Mouse (Mus musculus) yolk sac, embryonic 10.5 days (tissue): ENCODE measurements around the gene Lamp1.
"Not testable (repeated sequence)": the region's sequence is repeated elsewhere in the genome, so short reads cannot be mapped to it uniquely, and the experiment has no call there.

Experiments used
- DNase-seq: peaks from one replicate; pipeline ENCODE4 v3.0.0-alpha.2; 2017; ENCODE audit warnings: low spot score

Gene Lamp1

DNA sequence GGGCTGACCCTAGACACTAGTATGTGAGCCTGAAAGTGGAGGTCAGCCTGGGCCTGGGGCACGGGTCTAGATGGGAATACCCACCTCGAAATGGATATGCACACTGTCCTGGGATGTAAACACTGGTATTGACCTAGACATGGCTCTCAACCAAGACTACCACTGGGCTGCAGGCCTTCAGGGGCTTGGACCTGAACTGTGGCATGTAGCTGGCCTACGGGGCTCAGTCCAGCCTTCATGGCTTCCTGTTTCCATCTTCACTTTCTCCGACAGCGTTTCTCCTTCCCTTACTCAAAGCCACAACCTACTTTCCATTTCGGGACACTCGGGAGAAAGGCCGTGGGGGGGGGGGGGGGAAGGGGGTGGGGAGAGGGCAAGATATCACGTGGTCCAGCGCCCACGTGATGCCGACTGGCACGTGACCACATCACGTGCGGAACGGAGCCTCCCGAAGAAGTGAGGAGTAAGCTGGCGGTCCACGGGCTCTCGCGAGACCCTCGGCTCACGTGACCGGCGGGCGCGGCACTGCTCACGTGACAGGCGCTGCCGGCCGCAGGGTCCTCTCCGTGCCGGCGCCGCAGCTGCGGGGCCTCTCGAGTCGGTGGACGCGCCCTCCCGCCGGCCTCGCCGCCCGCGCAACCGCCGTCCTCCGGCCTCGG, at the start of gene Lamp1:
Gene Lamp1 (plus strand): TSS at position 444 of the 659 bp plus-strand sequence.
- DNase-seq, result peak; percentile 96

DNA sequence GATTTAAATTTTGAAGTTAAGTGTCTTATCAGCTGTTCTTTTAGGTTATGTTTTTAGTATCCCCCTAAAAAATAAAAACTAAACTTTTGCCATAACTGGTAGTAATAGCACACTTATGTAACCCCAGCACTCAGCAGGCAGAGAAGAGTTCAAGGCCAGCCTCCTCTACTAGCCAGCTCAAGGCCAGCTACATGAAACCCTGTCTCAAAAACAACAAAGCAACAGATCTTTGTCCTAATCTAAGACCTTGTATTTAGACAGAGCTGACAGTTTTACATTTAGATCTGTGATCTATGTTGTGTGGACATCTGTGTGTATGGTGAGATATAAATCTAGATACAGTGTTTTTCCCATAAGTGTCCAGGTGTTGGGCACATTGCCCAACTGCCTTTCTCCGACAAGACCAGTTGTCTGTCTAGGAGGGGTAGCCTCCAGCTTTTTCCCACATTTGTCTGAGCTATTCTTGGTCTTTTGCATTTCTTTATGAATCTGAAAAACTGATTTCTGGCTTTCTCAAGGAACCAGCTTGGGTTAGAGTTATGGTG, 49.5 kb upstream of the Lamp1 start:
- DNase-seq, result no peak

DNA sequence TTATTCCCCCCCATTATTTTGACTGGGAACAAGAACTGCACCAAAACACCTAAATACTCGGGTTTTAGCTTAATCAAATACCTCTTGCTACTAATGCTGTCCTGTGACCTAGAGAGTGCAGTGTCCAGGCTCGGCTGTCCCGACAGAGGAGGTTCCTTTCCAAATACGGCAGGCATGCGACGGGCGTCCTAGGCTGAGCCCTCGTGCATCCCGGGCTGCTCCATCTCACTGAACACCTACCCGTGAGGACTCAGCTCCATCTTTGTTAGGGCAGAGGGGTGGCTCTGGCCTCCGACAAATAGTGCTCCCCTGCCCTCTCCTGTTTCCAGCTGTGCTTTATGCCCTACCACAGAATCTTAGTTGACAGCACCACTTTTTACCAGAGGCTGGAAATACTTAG, 47.0 kb upstream of the Lamp1 start:
- no peak for DNase-seq

DNA sequence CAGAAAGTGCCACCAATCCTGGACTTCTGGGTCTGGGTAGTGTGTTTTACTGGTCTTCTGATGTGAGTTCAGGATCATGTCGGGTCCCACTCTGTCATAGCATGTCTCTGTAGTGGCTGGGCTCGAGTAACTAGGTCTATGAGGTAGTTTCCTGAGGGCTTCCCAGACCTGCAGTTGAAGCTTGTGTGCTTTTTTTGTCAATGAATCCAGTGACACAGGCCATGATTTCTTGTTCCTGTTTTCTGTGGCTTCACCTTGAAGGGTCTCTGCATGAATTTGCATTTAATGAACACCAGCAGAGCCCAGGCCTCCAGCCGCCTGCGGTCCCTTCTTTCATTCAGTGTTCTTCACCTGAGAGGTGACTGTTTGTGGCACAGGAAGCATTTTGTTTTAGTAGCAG, 45.7 kb upstream of the Lamp1 start:
- DNase-seq, result no peak

DNA sequence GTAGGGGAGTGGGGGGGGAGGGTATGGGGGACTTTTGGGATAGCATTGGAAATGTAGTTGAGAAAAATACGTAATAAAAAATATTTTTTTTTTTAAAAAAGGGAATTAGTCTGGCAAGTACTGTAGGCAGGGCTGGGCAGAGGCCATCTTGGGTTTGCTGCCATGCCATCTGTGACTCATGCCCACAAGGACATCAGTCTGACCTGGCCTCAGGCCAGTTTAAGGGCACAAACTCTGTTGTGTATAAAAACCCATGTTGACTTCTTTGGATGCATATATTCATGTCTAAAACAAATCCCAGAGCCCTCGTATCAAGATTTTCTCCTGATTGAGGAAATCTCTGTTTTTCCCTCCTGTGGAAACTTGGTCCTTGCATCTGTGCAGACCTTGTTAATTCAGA, 41.9 kb upstream of the Lamp1 start:
- no peak for DNase-seq

DNA sequence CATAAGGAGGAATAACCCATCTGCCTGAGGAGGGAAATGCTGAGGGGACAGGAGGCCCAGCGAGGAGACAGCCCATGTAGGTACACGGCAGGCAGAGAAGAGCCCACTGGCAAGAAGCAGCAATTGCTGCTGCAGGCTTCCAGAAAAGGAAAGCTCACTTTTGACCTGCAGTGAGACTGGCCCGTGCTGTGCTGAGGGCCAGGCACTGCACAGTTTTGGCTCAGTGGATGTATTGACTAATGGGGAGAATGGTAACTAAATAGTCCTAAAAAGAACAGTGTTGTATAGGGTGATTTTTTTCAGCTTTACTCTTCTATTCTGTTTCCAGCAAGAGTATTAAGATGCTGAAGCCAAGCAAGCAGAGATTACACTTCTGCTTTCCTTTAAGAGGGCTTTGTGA, 40.4 kb upstream of the Lamp1 start:
- no peak for DNase-seq

DNA sequence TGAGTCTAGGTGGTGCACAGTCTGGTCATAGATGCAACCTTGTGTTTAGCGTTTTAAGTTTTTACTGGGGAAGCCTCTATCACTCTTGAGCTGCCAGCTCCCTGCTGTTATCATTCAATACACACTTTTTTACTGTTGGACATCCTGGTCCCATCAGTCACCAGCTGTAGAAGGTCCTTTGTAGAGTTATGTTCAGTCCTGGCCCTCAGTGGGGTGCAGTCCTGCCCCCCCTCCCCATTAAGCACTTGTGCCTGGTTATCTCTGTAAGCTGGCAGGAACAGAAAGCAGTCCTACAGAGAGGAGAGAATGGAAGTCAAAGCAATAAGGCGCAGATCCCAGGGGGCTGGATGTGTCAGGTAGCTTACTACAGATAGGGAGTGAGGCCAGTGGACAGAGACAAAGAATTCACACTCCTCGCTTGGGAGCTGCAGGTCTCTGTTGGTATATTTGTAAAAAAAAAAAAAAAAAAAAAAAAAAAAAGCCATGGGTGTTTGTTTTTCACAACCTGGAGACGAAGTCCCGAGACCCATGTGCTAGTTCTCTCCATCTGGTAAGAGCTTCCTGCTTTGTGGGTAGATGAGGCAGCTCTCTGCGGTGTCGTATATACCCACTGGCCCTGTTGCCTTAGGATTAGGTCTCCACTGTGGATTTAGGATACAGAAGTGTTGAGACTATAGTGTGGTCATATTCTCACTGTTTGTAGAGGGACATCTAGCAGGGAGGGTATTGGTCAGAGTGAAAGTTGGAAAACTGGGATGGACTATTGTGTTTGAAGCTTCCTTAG, 37.9 kb upstream of the Lamp1 start:
- no peak for DNase-seq

DNA sequence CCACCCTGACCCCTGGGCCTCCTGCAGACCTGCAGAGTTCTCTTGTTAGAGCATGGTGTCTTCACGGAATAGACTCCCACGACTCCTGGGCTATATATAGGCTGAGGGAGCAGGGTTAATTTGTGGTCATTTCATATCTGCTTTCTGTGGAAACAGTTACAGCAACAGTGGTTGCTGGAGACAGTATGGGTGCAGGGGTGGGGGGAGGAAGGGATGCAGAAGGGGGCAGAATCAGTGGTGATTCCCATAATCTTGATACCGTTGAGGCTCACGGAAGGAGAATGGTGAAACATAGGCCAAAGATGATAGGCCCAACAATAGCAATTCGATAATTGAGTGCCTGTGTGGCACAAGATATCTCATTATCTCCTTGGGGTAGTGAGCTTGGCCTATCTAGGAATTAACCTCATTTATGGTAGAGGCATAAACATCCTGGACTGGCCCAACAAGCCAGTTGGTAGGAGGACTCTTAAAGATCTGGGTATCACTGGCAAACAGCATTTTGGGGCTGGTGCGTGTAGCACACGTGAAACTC, 36.0 kb upstream of the Lamp1 start:
- DNase-seq, result no peak

DNA sequence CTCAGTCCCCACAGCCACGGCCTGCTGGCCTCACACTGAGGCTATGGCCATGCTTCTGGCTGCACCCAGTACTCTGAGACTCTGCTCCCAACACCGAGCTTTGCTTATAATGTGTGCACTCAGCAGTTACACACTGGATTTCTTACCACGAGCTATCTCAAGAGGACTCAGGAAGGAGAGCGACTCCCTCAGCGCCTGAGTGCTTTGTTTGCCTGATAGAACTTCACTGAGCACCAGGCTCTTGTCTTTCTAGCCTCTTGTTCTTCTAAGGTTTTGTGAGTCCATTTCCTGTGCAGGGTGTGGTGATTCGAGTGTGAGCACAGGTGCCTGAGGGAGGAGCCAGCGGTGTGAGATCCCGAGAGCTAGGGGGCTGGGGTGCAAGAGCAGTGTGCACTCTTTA, 34.1 kb upstream of the Lamp1 start:
- no peak for DNase-seq

DNA sequence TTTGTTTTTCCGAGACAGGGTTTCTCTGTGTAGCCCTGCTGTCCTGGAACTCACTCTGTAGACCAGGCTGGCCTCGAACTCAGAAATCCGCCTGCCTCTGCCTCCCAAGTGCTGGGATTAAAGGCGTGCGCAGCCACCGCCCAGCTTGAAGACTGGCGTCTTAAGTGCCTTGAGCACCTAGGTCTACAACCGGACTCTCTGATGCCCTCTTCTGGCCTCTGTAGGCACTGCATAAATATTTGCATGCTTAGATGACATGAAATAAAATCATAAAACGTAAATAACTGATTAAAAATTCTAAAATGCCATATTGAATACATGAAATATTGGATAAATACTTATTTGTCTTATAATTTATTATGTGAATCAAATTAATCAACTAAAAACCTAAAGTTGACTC, 26.7 kb upstream of the Lamp1 start:
- DNase-seq, result not testable (repeated sequence)

DNA sequence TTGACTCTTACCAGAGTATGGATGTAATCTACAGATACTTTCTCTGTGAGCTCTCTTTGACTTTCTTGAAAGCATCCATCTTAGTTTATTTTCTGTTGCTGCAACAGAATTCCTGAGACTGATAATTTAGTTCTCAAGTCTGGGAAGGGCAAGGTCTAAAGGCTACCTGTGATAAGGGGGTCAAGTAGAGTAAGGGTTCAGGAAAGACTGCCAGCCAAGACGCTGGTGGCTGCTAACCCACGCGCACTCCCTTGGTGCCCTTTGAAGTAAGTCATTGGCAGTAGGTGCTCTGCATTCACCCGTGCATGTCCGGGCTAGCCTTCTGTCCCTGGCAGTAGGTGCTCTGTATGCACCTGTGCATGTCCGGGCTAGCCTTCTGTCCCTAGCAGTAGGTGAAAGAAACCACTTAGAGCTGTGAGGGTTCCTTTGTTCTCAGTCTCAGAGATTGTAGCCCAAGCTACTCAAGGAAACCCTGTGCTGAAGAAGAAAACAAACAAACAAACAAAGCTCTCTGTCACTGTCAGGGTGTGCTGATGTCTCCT, 19.2 kb upstream of the Lamp1 start:
- DNase-seq, result peak; percentile 21

DNA sequence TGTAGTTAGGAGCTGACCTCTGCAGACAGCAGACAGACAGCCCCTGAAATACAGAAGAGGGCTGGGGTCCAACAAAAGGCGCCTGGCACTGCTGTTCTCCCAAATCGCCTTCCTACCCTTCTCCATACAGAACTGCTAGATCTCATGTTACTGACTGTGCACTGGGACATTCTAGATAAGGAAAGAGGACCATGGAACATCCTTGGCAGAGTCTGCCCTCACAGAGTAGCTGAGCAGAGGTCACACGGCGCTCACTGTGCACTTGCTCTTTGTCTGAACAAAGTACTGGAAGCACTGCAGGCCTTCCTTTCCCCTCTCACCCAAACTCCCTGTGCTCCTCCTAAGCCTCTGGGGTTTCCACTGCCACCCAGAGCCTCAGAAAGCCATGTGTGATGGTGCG, 17.3 kb upstream of the Lamp1 start:
- no peak for DNase-seq

DNA sequence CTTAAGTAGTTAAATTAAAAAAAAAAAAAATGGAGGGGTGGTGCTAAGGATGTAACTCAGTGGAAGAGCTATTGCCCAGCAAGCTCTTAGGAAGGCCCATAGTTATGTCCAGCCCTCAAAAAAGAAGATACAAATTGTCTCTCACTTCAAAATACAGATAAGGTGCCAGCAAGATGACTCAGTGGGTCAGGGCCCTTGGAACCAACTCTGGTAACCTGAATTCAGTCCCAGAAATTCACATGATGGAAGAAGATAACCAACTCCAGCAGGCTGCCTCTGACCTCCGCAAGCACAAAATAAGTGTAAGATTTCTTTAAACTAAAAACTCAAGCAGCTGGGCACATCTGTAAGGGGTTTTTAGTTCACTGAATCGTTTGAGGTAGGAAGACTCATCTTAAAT, 10.5 kb upstream of the Lamp1 start:
- no peak for DNase-seq

DNA sequence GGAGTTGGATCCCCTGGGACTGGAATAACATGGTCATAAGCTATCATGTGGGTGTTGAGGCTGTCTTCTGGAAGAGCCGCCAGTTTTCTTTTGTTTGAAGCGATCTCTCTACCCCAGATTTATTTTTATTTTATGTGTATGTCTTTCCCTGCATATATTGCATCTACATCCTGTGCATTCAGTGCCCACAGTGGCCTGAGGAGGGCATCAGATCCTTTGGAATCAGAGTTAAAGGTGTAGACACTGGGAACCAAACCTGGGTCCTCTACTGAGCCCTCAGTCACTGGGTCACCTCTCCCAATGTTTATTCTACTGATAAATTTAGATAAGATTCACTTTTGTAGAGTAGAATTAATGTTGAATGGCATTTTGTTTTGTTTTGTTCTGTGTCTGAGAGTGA, 9.7 kb upstream of the Lamp1 start:
- no peak for DNase-seq

DNA sequence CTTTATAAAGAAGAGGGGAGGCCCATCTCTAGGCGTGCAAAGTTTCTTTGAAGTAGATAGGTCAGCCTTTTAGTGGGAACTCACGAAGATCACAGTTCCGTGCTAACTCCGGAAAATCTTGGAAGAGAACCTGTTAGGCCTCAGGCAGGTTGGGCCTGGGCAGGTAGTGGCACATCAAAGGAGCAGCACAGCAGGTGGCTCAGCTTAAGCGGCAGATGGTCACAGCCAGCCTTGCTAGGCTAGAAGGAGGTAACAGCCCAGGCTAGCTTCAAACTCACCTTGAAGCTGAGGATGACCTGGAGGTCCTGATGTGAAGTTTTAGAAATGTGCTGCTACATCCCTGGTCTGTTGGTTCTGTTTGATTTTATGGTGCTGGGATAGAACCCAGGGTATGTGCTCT, 9.1 kb upstream of the Lamp1 start:
- no peak for DNase-seq

DNA sequence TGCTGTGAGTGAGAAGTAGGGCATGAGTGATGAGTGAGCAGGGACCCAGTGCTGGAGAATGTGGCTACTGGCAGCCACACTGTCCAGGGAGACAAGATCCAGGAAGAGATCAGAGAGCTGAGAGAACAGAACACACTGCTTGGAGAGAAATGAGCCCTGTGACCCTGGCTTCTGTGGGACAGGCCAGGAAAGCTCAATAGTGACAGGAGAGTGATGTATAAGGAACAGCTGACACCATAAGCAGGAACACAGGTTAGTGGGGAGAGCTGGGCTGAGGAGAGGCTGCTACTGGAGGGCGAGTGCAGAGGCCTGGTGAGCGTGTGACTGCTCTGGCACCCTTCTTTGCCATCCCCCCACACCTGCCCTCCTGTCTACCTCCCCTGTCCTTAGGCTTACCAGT, 8.0 kb upstream of the Lamp1 start:
- no peak for DNase-seq

DNA sequence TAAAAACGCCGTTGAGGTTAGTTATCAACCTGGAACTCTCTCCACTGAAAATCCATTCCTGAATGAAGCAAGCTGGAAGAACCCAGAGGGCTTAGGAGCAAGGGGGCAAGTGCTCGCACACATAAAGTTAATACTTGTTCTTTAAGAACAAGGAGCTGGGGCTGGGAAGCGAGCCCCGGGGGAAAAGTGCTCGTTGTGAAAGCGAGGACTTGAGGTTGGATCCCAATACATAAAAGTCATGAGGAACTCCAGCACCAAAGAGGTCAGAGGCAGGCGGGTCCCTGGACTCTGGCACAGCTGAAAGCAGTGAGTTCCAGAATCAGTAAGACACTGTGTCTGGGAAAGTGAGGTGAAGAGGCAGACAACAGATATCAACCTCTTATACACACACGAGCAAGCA, 4.9 kb upstream of the Lamp1 start:
- no peak for DNase-seq

DNA sequence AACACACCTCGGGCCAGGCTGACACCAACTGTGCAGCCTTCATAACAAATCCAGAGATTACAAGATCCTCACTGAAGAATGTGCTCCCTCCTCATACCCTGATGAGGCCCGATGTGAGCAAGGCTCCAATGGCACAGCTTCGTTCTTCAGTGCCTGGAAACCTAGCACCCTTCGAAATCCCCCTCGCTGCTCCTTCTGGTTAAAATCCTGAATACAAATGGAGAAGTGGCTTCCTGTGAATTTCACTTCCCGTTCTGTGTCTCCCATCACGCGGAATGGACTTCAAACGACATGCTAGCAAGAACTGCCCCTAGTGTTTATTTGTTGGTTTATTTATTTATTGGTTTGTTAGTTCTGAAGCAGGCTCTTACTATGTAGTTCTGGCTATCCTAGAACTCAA, 3.6 kb upstream of the Lamp1 start:
- DNase-seq, result no peak

DNA sequence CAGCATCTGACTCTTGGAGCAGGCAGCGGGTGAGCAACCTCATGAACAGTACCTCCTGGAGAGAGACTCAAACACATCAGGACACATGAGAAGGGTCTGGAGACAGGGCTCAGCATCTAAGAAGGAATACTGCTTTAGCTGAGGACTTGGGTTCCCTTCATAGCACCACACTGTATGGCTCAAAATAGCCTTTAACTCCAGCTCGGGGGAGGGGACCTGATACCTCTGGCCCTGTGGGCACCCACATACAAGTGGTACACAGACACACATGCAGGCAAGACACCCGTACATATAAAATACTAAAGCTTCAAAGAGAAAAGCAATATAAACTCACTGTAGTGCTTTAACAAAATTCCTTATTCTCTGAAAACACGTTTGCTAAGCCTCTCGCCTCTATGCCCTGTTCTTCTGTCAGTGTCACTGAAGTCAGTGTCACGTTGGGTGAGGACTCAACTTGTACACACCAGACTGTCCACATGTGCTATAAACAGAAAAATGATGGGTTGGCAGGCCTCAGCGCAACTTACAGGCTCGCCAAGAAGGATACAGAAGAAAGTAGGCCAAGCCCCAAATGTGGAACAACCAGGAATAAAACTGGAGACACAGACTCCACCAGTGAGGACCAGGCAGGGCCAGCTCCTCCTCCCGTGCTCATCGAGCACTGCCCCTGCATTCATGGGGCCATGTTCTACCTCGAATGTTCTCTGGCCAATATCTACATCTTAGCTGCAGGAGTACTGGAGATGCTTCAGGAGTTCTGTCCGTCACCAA, 2.4 kb upstream of the Lamp1 start:
- DNase-seq, result no peak

DNA sequence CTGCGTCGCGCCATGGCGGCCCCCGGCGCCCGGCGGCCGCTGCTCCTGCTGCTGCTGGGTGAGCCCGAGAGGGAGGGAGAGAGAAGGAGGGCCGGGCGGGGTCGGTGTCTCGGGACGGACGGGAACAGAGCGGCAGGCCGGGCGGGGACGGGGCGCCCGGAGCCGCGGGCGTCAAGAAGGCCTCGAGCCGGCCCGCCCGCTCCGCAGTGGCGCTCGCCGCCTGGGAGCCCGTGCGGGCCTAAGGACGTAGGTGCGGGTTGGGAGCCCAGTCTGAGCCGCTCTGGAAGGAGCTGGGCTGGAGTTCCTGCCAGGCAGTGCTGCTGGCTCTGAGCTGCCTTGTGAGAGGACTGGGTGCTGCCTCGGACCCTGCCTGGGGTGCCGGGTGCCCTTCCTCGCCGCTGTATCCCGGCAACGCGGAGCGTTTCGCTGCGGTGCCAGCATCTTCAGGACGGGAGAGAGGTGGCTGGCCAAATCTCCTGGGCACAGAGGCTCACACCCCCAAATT, 468 bp downstream of the Lamp1 start:
- no peak for DNase-seq

DNA sequence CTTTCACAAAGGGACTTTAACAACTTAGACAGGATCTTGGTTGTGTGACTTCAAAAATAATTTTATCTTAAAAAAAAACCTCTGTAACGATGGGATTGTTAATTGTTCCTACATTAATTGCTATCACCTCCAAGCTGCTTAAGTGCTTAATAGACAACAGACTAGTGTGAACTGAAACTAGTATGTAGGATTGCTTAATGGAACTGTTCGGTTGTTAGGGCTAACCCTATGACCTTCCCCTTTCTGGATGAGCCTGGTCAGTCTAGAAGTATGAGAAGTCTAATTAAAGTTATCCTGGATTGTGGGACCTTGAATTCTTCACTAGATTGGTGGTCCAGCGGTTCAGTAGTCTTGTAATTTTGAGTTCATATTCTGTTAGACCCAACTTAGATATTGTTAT, 1.7 kb downstream of the Lamp1 start:
- DNase-seq, result no peak

DNA sequence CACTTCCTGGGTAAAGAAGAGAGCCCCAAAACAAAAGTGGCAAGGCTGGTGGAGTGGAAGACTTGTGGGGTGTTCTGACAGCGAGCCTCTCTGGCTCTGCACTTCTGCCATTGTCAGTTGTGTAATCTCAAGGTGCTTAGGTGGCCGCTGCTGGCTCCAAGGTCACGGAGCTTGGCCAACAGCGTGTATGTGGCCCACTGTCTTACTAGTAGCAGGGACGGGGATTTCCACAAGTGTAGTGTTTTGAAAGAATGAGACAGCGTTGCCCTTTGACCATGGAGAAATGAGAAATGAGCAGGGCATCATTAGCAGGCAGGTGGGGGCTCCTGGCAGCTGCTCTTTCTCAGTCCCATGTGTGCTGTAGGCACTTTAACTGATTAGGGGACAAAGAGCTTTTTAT, 3.1 kb downstream of the Lamp1 start:
- DNase-seq, result peak; percentile 44
